In the genomic region with DNA sequence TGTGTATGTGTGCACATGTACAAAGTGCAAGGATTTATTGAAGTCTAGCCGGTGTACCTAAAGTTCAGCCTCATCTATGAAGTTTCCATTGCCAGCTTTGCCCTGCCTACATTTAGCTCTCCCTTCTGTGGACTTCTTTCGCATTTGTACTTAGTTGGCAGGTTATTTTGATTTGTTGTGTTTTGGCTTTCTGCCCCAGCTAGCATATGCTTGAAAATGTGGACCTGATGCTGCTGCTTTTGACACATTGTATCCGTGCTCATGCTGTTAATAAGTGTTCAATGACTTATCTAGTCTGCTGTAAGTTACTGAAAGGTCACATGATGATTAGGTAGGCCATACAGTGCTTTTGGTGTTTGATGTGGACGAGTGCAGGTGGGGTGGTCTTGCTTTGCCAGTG, we compare ENCODE assay signal across 22 mouse cellular contexts. TPM values are rescaled to one million over a fixed set of nuclear protein-coding genes. Genes with fewer than 3 reads are reported as not detected.
A peak's percentile ranks its signal among the peaks of the same experiment; 100 is the strongest.
DNase-seq lines count a peak whose midpoint lies in the region; ATAC-seq and TF ChIP-seq lines count a peak whose summit lies in the region.
"Had no signal": no experiment of that assay in that cellular context is flagged by ENCODE, and none has a peak within 500 bp of the region (broad histone marks: within the 10 kb centered on the region; RNA-seq: fewer than 3 reads in every experiment).

No protein-coding gene starts in this region.

- H3K27ac ChIP-seq in forebrain, postnatal 0 days (ENCODE audit: low read depth, low read length) = no peak overlapping the region
- H3K27ac ChIP-seq in forebrain, embryonic 15.5 days (replicated peaks) = no peak overlapping the region
- H3K27ac ChIP-seq: forebrain, embryonic 10.5 days; hindbrain, embryonic 15.5 days; kidney, embryonic 15.5 days; limb, embryonic 13.5 days; liver, embryonic 14.5 days had no signal

- no peak overlapping the region for H3K4me3 ChIP-seq in forebrain, postnatal 0 days (ENCODE audit: low read depth, low read length)
- H3K4me3 ChIP-seq in forebrain, embryonic 15.5 days = no peak overlapping the region
- H3K4me3 ChIP-seq: forebrain, embryonic 10.5 days; heart, embryonic 12.5 days; hindbrain, embryonic 15.5 days; kidney, embryonic 15.5 days; limb, embryonic 13.5 days had no signal

- H3K4me2 ChIP-seq in forebrain, postnatal 0 days (ENCODE audit: low read depth) = no peak overlapping the region
- H3K4me2 ChIP-seq in forebrain, embryonic 15.5 days (replicated peaks) = no peak overlapping the region
- H3K4me2 ChIP-seq: heart, embryonic 12.5 days; hindbrain, embryonic 15.5 days; kidney, embryonic 15.5 days; limb, embryonic 13.5 days; midbrain, embryonic 11.5 days had no signal

- H3K9ac ChIP-seq in forebrain, postnatal 0 days = no peak overlapping the region
- H3K9ac ChIP-seq in forebrain, embryonic 15.5 days (replicated peaks) = no peak overlapping the region
- H3K9ac ChIP-seq: heart, embryonic 12.5 days; hindbrain, embryonic 15.5 days; kidney, embryonic 15.5 days; limb, embryonic 13.5 days; liver, embryonic 14.5 days had no signal

- H3K36me3 ChIP-seq in forebrain, postnatal 0 days (ENCODE audit: insufficient read depth) = peaks cover 63% of the 10 kb centered on the region
- H3K36me3 ChIP-seq in forebrain, embryonic 15.5 days = peaks cover 64% of the 10 kb centered on the region

- peak; percentile 25 for DNase-seq in forebrain, postnatal 0 days
- DNase-seq in adipocyte (ENCODE audit: low spot score) = peak; percentile 42
- DNase-seq in brain, adult 2 months (ENCODE audit: low read depth, low spot score) = peak; percentile 72
- DNase-seq in layer of hippocampus, adult 8-10 months (ENCODE audit: low spot score in 2 of 2) = peak; percentile 56 to 64
- no peak for DNase-seq in retina, embryonic 14.5 days (ENCODE audit: low spot score)
- DNase-seq: adrenal gland, adult 2 months; right cerebral cortex, adult 18-20 months had no signal

- ATAC-seq in forebrain, postnatal 0 days = no peak
- ATAC-seq in forebrain, embryonic 15.5 days (replicated peaks) = no peak
- no peak for ATAC-seq in granulocyte monocyte progenitor cell, adult 5-6 weeks (replicated peaks; ENCODE audit: poor library complexity, severe bottlenecking)
- ATAC-seq: intestine, postnatal 0 days had no signal

- H3K27me3 ChIP-seq in forebrain, postnatal 0 days (ENCODE audit: insufficient read depth, low read length) = no peaks in the 10 kb centered on the region
- no peaks in the 10 kb centered on the region for H3K27me3 ChIP-seq in forebrain, embryonic 15.5 days
- H3K27me3 ChIP-seq: heart, embryonic 12.5 days; hindbrain, embryonic 15.5 days; kidney, embryonic 15.5 days; limb, embryonic 13.5 days had no signal

- WGBS in forebrain, postnatal 0 days = 73% methylated on average over 4 of the region's 4 CpGs
- WGBS in forebrain, embryonic 15.5 days = 75% methylated on average over 4 of the region's 4 CpGs

- TF ChIP-seq CTCF in forebrain, postnatal 0 days (IDR thresholded peaks at IDR 0.05; ENCODE audit: low read depth) = no peak

- H3K9me3 ChIP-seq in forebrain, postnatal 0 days (ENCODE audit: low read length) = no peaks in the 10 kb centered on the region
- no peaks in the 10 kb centered on the region for H3K9me3 ChIP-seq in forebrain, embryonic 15.5 days
- H3K9me3 ChIP-seq: forebrain, embryonic 10.5 days; heart, embryonic 12.5 days; hindbrain, embryonic 15.5 days; kidney, embryonic 15.5 days; limb, embryonic 13.5 days had no signal

- no peaks in the 10 kb centered on the region for H3K4me1 ChIP-seq in forebrain, postnatal 0 days (ENCODE audit: insufficient read depth)
- no peaks in the 10 kb centered on the region for H3K4me1 ChIP-seq in forebrain, embryonic 15.5 days
- H3K4me1 ChIP-seq: forebrain, embryonic 10.5 days; heart, embryonic 12.5 days; hindbrain, embryonic 15.5 days; kidney, embryonic 15.5 days; limb, embryonic 13.5 days had no signal

RNA-seq across cellular contexts. Expression of gene 4930535I16Rik, which starts 16.5 kb away (rescaled TPM):
- not detected in 2 replicates for total RNA-seq in forebrain, postnatal 0 days (2014; rRNA removed)
- polyA plus RNA-seq in forebrain, postnatal 0 days (2015; fragmentation: Nextera tagmentation; extraction: Ambion mirVana) = not detected in 2 replicates
- not detected in 2 replicates for polyA plus RNA-seq in forebrain, embryonic 15.5 days (2015; fragmentation: Nextera tagmentation; extraction: Ambion mirVana)
- total RNA-seq in layer of hippocampus, adult 8-10 months (2022) = under 1 TPM in 1 of 4 experiments, not detected in 3; 0.70 TPM
- not detected in 2 replicates for total RNA-seq in granulocyte monocyte progenitor cell, adult 5-6 weeks (2014; fragmentation: Nextera tagmentation)
- total RNA-seq in granulocyte monocyte progenitor cell, adult 5-6 weeks (2017) = not detected in 2 replicates
- total RNA-seq: adrenal gland, adult 2 months; gastrocnemius, postnatal 4 days; heart, postnatal 25 days; layer of hippocampus, postnatal 10 days; left cerebral cortex, postnatal 14 days had no signal
- polyA plus RNA-seq: forebrain, embryonic 10.5 days; heart, embryonic 12.5 days; hindbrain, embryonic 15.5 days; intestine, postnatal 0 days; kidney, embryonic 15.5 days; limb, embryonic 13.5 days; liver, embryonic 14.5 days; lung, embryonic 16.5 days; midbrain, embryonic 11.5 days had no signal

RNA-seq across cellular contexts. Expression of gene Rragc, which starts 17.1 kb away (rescaled TPM):
- total RNA-seq in forebrain, postnatal 0 days (2014; rRNA removed) = 41.8 and 51.9 TPM in 2 replicates
- polyA plus RNA-seq in forebrain, postnatal 0 days (2015; fragmentation: Nextera tagmentation; extraction: Ambion mirVana) = 32.8 and 42.6 TPM in 2 replicates
- 46.4 and 54.8 TPM in 2 replicates for polyA plus RNA-seq in forebrain, embryonic 15.5 days (2015; fragmentation: Nextera tagmentation; extraction: Ambion mirVana)
- 10 to 100 TPM; 57.8 to 68.5 (median 59.3) TPM for total RNA-seq in layer of hippocampus, adult 8-10 months (2022)
- 27.2 and 40.0 TPM in 2 replicates for total RNA-seq in granulocyte monocyte progenitor cell, adult 5-6 weeks (2014; fragmentation: Nextera tagmentation)
- total RNA-seq in granulocyte monocyte progenitor cell, adult 5-6 weeks (2017) = 35.5 and 48.8 TPM in 2 replicates

RNA-seq across cellular contexts. Expression of gene Mycbp, which starts 29.7 kb away (rescaled TPM):
- 7.1 and 7.9 TPM in 2 replicates for total RNA-seq in forebrain, postnatal 0 days (2014; rRNA removed)
- 40.8 and 46.0 TPM in 2 replicates for polyA plus RNA-seq in forebrain, postnatal 0 days (2015; fragmentation: Nextera tagmentation; extraction: Ambion mirVana)
- 32.7 and 37.5 TPM in 2 replicates for polyA plus RNA-seq in forebrain, embryonic 15.5 days (2015; fragmentation: Nextera tagmentation; extraction: Ambion mirVana)
- 10 to 100 TPM in 1 of 4 experiments, 1 to 10 TPM in 3; 7.3 to 14.1 (median 8.7) TPM for total RNA-seq in layer of hippocampus, adult 8-10 months (2022)
- total RNA-seq in granulocyte monocyte progenitor cell, adult 5-6 weeks (2014; fragmentation: Nextera tagmentation) = 35.4 and 35.7 TPM in 2 replicates
- total RNA-seq in granulocyte monocyte progenitor cell, adult 5-6 weeks (2017) = 30.1 and 33.2 TPM in 2 replicates
